Mouse (Mus musculus): ENCODE measurements around the gene Cbll1.

- TF ChIP-seq CTCF (IDR thresholded peaks at IDR 0.05; ENCODE audit: extremely low read depth, insufficient read depth, insufficient read length, insufficient replicate concordance) (no peak), POLR2A (IDR thresholded peaks at IDR 0.05; ENCODE audit: low read depth, low read length) (no peak)
Measured at GRCm38 (mm10) chr12:31486431-31486830, 13.0 kb downstream of the Cbll1 start.

Measured in spleen, adult 2 months (tissue).